Mouse (Mus musculus): Measurements from ENCODE around the gene Hsd3b7. TPM values are rescaled to one million over a fixed set of nuclear protein-coding genes. Genes with fewer than 3 reads are reported as not detected.
"Not testable (repeated sequence)": the region's sequence is repeated elsewhere in the genome, so short reads cannot be mapped to it uniquely, and the experiment has no call there.

The Hsd3b7 gene
- total RNA-seq, 4 experiments from 2014 or later: 1.5 to 4.2 (median 1.9) TPM

- DNase-seq (ENCODE audit: low spot score in 2 of 2): peak; percentile 43 to 50
These were observed 15.8 kb downstream of the Hsd3b7 start for GRCm38 (mm10) chr7:127815954-127816821.

GRCm38 (mm10) chr7:127817053-127817452, 16.6 kb downstream of the Hsd3b7 start:
- no peak for DNase-seq (ENCODE audit: low spot score in 2 of 2)

- no peak for DNase-seq (ENCODE audit: low spot score in 2 of 2)
These were observed 17.4 kb downstream of the Hsd3b7 start for GRCm38 (mm10) chr7:127817776-127818175.

GRCm38 (mm10) chr7:127820836-127821509, 20.6 kb downstream of the Hsd3b7 start:
- DNase-seq (ENCODE audit: low spot score in 2 of 2): no peak

GRCm38 (mm10) chr7:127822494-127822893, 22.1 kb downstream of the Hsd3b7 start:
- DNase-seq (ENCODE audit: low spot score in 2 of 2): no peak

GRCm38 (mm10) chr7:127823236-127824171, 23.1 kb downstream of the Hsd3b7 start:
- no peak for DNase-seq (ENCODE audit: low spot score in 2 of 2)

- DNase-seq (ENCODE audit: low spot score in 2 of 2): no peak
These were observed 23.9 kb downstream of the Hsd3b7 start, which contains the start of the genes Stx4a and Stx1b for GRCm38 (mm10) chr7:127824176-127824871. Gene Stx4a (plus strand): TSS chr7:127824294. Gene Stx1b (minus strand): TSS chr7:127824549.

GRCm38 (mm10) chr7:127835550-127835949, 35.1 kb downstream of the Hsd3b7 start:
- DNase-seq (ENCODE audit: low spot score in 2 of 2): no peak

GRCm38 (mm10) chr7:127837473-127837872, 37.1 kb downstream of the Hsd3b7 start:
- DNase-seq (ENCODE audit: low spot score in 2 of 2): no peak

GRCm38 (mm10) chr7:127837878-127838277, 37.5 kb downstream of the Hsd3b7 start:
- DNase-seq (ENCODE audit: low spot score in 2 of 2): not testable (repeated sequence)

- not testable (repeated sequence) for DNase-seq (ENCODE audit: low spot score in 2 of 2)
These were observed 39.6 kb downstream of the Hsd3b7 start for GRCm38 (mm10) chr7:127840031-127840430.

- peak; percentile 28 to 30 for DNase-seq (ENCODE audit: low spot score in 2 of 2)
These were observed 40.5 kb downstream of the Hsd3b7 start for GRCm38 (mm10) chr7:127840886-127841285.

GRCm38 (mm10) chr7:127841340-127842000, 41.1 kb downstream of the Hsd3b7 start:
- DNase-seq (ENCODE audit: low spot score in 2 of 2): peak; percentile 93 to 94

- peak; percentile 63 to 79 for DNase-seq (ENCODE audit: low spot score in 2 of 2)
These were observed 41.8 kb downstream of the Hsd3b7 start for GRCm38 (mm10) chr7:127842001-127842718.

GRCm38 (mm10) chr7:127849973-127850875, 49.8 kb downstream of the Hsd3b7 start:
- no peak for DNase-seq (ENCODE audit: low spot score in 2 of 2)

GRCm38 (mm10) chr7:127850906-127851305, 50.5 kb downstream of the Hsd3b7 start:
- peak in 1 of 2 experiments; percentile 30 for DNase-seq (ENCODE audit: low spot score in 2 of 2)
